Mouse (Mus musculus) G1E (cell line): ENCODE measurements around the gene Grik4. TPM values are rescaled to one million over a fixed set of nuclear protein-coding genes. Genes with fewer than 3 reads are reported as not detected.

Source experiments
- ATAC-seq: 2 replicates; pipeline ENCODE4 v1.8.0; 2016; ENCODE audit warnings: mild to moderate bottlenecking; ENCODE audit not compliant: insufficient number of reproducible peaks, poor library complexity, low FRiP score, severe bottlenecking; ENCODE audit errors: extremely low read depth
- DNase-seq: peaks from one replicate; pipeline ENCODE4 v3.0.0; 2012; ENCODE audit warnings: low spot score
- H3K27me3 ChIP-seq: 2 replicates; pipeline ENCODE4 v1.6.1; 2012; ENCODE audit warnings: mild to moderate bottlenecking, low read length, inconsistent platforms; ENCODE audit not compliant: insufficient read depth
- H3K36me3 ChIP-seq: replicated peaks from 2 replicates; pipeline ENCODE3; 2012; ENCODE audit warnings: mild to moderate bottlenecking, inconsistent platforms
- H3K4me1 ChIP-seq: 2 replicates; pipeline ENCODE4 v1.6.1; 2012; ENCODE audit warnings: low read depth, low read length, inconsistent platforms, mixed read lengths; ENCODE audit not compliant: insufficient read depth
- H3K4me3 ChIP-seq: 2 replicates; pipeline ENCODE4 v1.5.1; 2012; ENCODE audit warnings: low read depth, mild to moderate bottlenecking, inconsistent platforms, low read length, moderate library complexity, mixed read lengths
- H3K9me3 ChIP-seq: replicated peaks from 2 replicates; pipeline ENCODE4 v1.6.1; 2012; ENCODE audit warnings: inconsistent platforms
- CTCF ChIP-seq: IDR thresholded peaks from 2 replicates; pipeline ENCODE4 v1.5.1; 2012; ENCODE audit warnings: low read depth, low read length, inconsistent platforms, mixed read lengths
- GATA1 ChIP-seq: IDR thresholded peaks from 2 replicates; pipeline ENCODE4 v1.6.1; 2012; ENCODE audit warnings: borderline replicate concordance, low read length, inconsistent platforms, mixed read lengths
- GATA2 ChIP-seq: IDR thresholded peaks from 2 replicates; pipeline ENCODE4 v1.6.1; 2012; ENCODE audit warnings: low read depth, low read length, inconsistent platforms, borderline replicate concordance
- POLR2AphosphoS5 ChIP-seq: IDR thresholded peaks from 2 replicates; pipeline ENCODE4 v1.6.1; 2012; ENCODE audit warnings: low read depth, low read length, inconsistent platforms; ENCODE audit not compliant: insufficient replicate concordance
- TAL1 ChIP-seq: conservative IDR thresholded peaks from 2 replicates; pipeline ENCODE4 v1.6.1; 2012; ENCODE audit warnings: low read depth, low read length, inconsistent platforms, mixed read lengths
- polyA plus RNA-seq: library from polyadenylated mRNA; stranded (reverse); fragments of >175 nt; gene quantifications from 2 replicates; pipeline ENCODE4 v1.2.3, GENCODE M21; 2012
- total RNA-seq, 2 experiments: library from RNA; stranded (forward) in 1 of 2; stranded (reverse) in 1 of 2; fragments of 200-1000 nt in 1 of 2; fragments of >200 nt in 1 of 2; fragmentation: Nextera tagmentation in 1 of 2; gene quantifications; 2 replicates each; pipeline ENCODE4 v1.2.3; 2014 to 2017

Gene Grik4
- total and polyA plus RNA-seq, 3 experiments, result under 0.01 TPM; not detected in 2

DNA sequence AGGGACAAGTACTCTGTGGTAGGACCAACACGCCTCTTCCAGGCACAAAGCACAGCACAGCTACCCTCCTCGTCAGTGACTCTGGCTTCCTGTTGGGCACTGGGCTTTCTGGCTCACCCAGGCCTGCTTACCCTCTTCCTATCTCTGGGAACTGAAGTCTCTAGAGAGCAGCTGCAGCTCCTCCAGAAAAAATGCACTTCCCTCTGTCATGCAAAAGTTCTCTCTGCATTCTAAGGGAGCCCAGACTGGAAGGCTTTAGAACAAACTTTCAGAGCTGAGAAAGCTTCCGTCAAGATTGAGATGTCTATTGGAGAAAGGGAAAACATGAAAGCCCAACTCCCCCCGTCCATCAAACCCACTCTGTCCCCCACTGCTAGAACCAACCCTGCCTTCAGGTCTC is 2.1 kb downstream of the Grik4 start:
- Histone ChIP-seq H3K27me3 (peaks cover 37% of the 10 kb centered on the region), H3K4me3 (no peak overlapping the region), H3K4me1 (peaks cover 3% of the 10 kb centered on the region; the same call in 1 of the 2 replicates), H3K9me3 (peaks cover 13% of the 10 kb centered on the region), H3K36me3 (no peaks in the 10 kb centered on the region)
- no peak for ATAC-seq
- TF ChIP-seq GATA1 (no peak), CTCF (no peak), TAL1 (no peak), POLR2AphosphoS5 (no peak), GATA2 (no peak)
- no peak for DNase-seq

DNA sequence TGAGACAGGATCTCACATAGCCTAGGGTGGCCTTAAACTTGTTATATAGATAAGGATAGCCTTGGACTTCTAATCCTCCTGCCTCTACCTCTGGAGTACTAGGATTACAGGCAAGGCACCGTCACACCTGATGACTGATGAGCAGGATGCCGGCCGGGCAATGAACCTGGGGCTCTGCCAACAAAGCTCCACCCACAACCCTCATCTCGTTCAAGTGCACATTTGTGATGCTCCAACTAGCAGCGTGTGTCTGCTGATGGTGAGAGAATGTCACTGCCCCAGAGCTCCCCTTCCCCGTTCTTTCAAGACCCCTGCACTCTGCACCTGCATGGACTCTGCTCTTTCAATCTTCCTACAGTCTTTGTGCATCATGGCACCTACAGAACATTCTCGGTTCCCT is 12.1 kb downstream of the Grik4 start:
- ATAC-seq, result no peak

DNA sequence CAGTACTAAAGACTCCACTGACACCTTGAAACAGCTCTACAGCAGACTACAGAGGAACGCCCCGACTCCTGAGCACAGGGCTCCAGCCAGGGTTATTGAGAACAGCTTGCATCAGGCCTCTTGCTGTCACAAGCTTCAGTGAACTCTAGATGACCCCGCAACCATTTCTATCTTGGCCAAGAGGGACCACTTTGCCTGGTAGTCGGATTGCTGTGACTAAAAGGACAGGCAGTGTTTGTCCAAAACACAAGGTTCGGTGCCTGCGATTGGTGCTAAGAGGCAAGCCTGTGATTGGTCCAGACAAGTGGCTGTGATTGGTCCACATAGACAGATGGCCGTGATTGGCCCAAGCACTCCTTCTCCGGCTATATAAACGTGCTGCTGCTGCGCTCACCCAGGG is 16.8 kb downstream of the Grik4 start:
- ATAC-seq, result no peak
- Histone ChIP-seq H3K4me1 (no peaks in the 10 kb centered on the region), H3K9me3 (no peaks in the 10 kb centered on the region), H3K4me3 (no peak overlapping the region), H3K27me3 (no peaks in the 10 kb centered on the region; the same call in 1 of the 2 replicates), H3K36me3 (no peaks in the 10 kb centered on the region)
- no peak for DNase-seq
- no peak for TF ChIP-seq TAL1

More for the DNA sequence above, 12.1 kb downstream of the Grik4 start:
- TF ChIP-seq POLR2AphosphoS5 (no peak), GATA2 (no peak), CTCF (no peak), TAL1 (no peak)
- H3K4me1 ChIP-seq, result no peaks in the 10 kb centered on the region
- no peaks in the 10 kb centered on the region for H3K36me3 ChIP-seq
- no peak overlapping the region for H3K4me3 ChIP-seq
- DNase-seq, result no peak
- peaks cover 7% of the 10 kb centered on the region; the same call in 1 of the 2 replicates for H3K27me3 ChIP-seq
- no peaks in the 10 kb centered on the region for H3K9me3 ChIP-seq

DNA sequence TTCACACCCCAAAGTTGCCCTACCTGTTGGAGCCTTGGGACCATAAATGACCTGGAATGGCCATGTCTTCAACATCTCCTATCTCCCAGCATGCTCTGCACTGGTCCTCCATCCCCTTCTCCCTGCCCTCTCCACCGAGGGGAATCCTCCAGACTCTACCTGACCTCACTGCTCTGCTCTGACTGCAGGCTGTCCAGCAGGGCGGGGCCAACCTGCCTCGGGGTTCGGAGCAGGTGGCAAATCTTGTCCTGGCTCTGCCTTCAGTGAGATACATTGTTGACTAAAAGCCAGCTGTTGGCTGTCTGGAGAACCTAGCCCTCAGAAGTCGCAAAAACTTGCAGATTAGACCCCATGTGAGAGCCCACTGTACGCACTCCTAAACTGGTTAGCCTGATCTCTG is 17.7 kb downstream of the Grik4 start:
- Histone ChIP-seq H3K9me3 (no peaks in the 10 kb centered on the region), H3K4me3 (no peak overlapping the region), H3K36me3 (no peaks in the 10 kb centered on the region), H3K4me1 (no peaks in the 10 kb centered on the region), H3K27me3 (no peaks in the 10 kb centered on the region; the same call in 1 of the 2 replicates)
- no peak for ATAC-seq
- no peak for TF ChIP-seq CTCF
- TF ChIP-seq GATA1, result no peak
- TF ChIP-seq TAL1, result no peak
- TF ChIP-seq GATA2, result no peak
- no peak for TF ChIP-seq POLR2AphosphoS5
- no peak for DNase-seq

DNA sequence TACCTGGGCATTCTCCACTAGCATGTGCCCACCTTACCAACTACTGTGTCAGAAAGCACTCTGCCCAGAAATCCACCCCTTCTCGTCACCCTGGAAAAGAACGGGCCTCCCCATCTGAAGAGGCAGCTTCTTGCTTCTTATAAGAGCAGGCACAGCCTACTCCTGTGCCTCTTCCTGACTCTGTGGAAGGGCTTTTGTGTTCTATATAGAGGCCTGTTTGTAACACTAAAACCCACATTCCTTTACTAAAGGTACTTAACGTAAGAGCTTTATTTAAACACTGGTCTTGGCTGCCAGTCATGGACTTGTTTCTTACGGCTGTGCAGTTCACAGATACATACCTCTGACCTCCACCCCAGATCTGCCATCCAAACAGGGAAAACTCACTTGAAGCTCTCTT is 22.5 kb downstream of the Grik4 start:
- Histone ChIP-seq H3K27me3 (no peaks in the 10 kb centered on the region), H3K9me3 (no peaks in the 10 kb centered on the region), H3K4me1 (no peaks in the 10 kb centered on the region), H3K4me3 (no peak overlapping the region), H3K36me3 (no peaks in the 10 kb centered on the region)
- ATAC-seq (no peak), DNase-seq (no peak)
- TF ChIP-seq GATA2, result no peak
- no peak for TF ChIP-seq TAL1
- no peak for TF ChIP-seq CTCF
- TF ChIP-seq POLR2AphosphoS5, result no peak
- TF ChIP-seq GATA1, result no peak

DNA sequence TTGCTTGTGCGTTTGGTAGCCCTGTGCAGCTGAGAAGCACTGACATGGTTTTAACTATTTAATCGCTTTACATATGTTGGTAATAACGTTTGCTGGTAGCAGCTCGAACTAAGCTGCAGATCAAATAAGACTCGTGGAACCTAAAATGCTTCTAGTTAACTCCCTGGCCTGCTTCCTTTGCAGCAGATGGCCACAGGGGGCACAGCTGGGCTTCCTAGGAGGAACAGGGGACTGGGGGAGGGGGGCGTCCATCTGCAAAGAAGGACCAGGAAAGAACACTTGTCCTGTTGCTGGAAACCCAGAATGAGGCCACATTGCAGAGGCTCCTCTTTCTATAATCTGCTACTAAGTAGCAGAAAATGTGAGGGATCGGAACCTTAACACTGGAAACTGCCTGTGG is 24.1 kb downstream of the Grik4 start:
- Histone ChIP-seq H3K9me3 (no peaks in the 10 kb centered on the region), H3K36me3 (no peaks in the 10 kb centered on the region), H3K4me1 (no peaks in the 10 kb centered on the region), H3K27me3 (no peaks in the 10 kb centered on the region), H3K4me3 (no peak overlapping the region)
- TF ChIP-seq GATA2, result no peak
- no peak for TF ChIP-seq TAL1
- no peak for TF ChIP-seq GATA1
- TF ChIP-seq CTCF, result no peak
- ATAC-seq, result no peak
- DNase-seq, result no peak

DNA sequence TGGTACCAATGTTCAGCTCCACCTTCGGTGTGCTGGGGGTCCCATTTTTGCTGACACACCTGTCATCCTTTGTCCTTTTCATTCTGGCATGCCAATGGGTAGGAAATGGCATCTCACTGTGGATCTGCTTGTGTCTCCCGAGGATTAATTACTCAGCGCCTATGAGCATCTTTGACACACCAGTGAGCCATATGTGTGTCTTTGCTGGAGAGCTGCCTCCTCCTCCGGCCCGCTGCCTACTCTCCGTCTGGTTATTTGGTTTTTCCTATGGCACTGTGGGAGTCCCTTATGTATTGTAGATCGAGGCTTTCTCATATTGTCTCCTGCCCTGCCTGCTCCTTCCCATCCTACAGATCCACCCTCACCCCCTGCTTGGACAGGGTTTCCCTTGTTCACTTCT is 26.4 kb downstream of the Grik4 start:
- Histone ChIP-seq H3K4me3 (no peak overlapping the region), H3K36me3 (no peaks in the 10 kb centered on the region), H3K4me1 (no peaks in the 10 kb centered on the region), H3K27me3 (no peaks in the 10 kb centered on the region), H3K9me3 (no peaks in the 10 kb centered on the region)
- no peak for ATAC-seq
- DNase-seq, result no peak
- TF ChIP-seq CTCF, result no peak
- no peak for TF ChIP-seq POLR2AphosphoS5

DNA sequence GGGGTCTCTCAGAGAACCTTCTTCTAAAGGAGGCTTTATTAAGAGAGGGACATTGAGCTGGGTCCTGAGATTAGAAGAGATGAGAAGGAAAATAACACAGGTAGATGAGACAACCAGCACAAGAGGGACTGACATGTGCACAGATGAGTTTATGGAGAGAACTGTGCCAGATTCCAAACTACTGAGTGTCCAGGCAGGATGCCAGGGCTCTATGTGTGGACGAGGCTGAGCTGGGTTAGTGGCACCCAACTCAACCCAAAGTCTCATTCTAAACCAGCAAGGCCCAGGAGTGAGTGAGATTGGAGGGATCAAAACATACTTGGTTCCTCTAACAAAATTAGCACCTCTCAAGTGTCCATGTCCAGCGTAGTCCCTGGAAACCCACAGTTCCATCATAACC is 31.1 kb downstream of the Grik4 start:
- TF ChIP-seq GATA1 (no peak), GATA2 (no peak), TAL1 (no peak), POLR2AphosphoS5 (no peak), CTCF (no peak)

More for the DNA sequence above, 31.1 kb downstream of the Grik4 start:
- Histone ChIP-seq H3K4me1 (no peaks in the 10 kb centered on the region), H3K4me3 (no peak overlapping the region), H3K36me3 (no peaks in the 10 kb centered on the region), H3K9me3 (no peaks in the 10 kb centered on the region), H3K27me3 (0 out of 2 replicates have a peak, but pooled peaks cover 2% of the 10 kb centered on the region)
- ATAC-seq (no peak), DNase-seq (no peak)
